Mouse (Mus musculus): ENCODE data around the gene Gm28374. TPM values are rescaled to one million over a fixed set of nuclear protein-coding genes. Genes with fewer than 3 reads are reported as not detected.

The Gm28374 gene
- polyA plus RNA-seq, 1 experiment from 2014 or later = 2.1 TPM

- WGBS = under 1% methylated on average over 63 of the region's 63 CpGs
- peak within 1 kb of the TSS; percentile 80 for H3K4me2 ChIP-seq (ENCODE audit: low read depth, severe bottlenecking)
Observed at GRCm38 (mm10) chr19:6057313-6058096, 24.6 kb downstream of the Gm28374 start, which contains the start of the genes Mrpl49 and Fau. Gene Mrpl49 (minus strand): TSS chr19:6057785. Gene Fau (plus strand): TSS chr19:6057844.

GRCm38 (mm10) chr19:6056696-6057095 lies 25.4 kb downstream of the Gm28374 start:
- Histone ChIP-seq H3K4me1 (ENCODE audit: control insufficient read depth, insufficient read depth, low read length) (peaks cover 5% of the 10 kb centered on the region; the same call in 1 of the 2 replicates), H3K36me3 (ENCODE audit: control insufficient read depth, insufficient read depth, low read length) (peaks cover 11% of the 10 kb centered on the region; the same call in 1 of the 2 replicates), H3K9ac (ENCODE audit: low read length) (peak overlapping the region; percentile 70), H3K4me3 (ENCODE audit: low read depth, low read length) (peak overlapping the region; percentile 83), H3K27me3 (ENCODE audit: control insufficient read depth, insufficient read depth, low read length) (no peaks in the 10 kb centered on the region), H3K27ac (replicated peaks; ENCODE audit: low read depth, low read length) (no peak overlapping the region), H3K4me2 (ENCODE audit: low read depth, severe bottlenecking) (peak overlapping the region; percentile 80), H3K9me3 (ENCODE audit: control insufficient read depth, low read length) (no peaks in the 10 kb centered on the region)
- 69% methylated on average over 4 of the region's 4 CpGs for WGBS
- DNase-seq (ENCODE audit: low spot score) = no peak
- no peak for ATAC-seq (ENCODE audit: insufficient number of reproducible peaks, low FRiP score, low TSS enrichment, low read depth)

More at GRCm38 (mm10) chr19:6057313-6058096, 24.6 kb downstream of the Gm28374 start, which contains the start of the genes Mrpl49 and Fau:
- no peaks in the 10 kb centered on the region for H3K9me3 ChIP-seq (ENCODE audit: control insufficient read depth, low read length)
- H3K36me3 ChIP-seq (ENCODE audit: control insufficient read depth, insufficient read depth, low read length) = peaks cover 11% of the 10 kb centered on the region; the same call in 1 of the 2 replicates
- peak within 1 kb of the TSS; percentile 45; the same call in 1 of the 2 replicates for H3K27ac ChIP-seq (replicated peaks; ENCODE audit: low read depth, low read length)
- H3K4me1 ChIP-seq (ENCODE audit: control insufficient read depth, insufficient read depth, low read length) = peaks cover 13% of the 10 kb centered on the region
- peak within 1 kb of the TSS; percentile 85 for H3K9ac ChIP-seq (ENCODE audit: low read length)
- ATAC-seq (ENCODE audit: insufficient number of reproducible peaks, low FRiP score, low TSS enrichment, low read depth) = peak; percentile 83
- no peaks in the 10 kb centered on the region for H3K27me3 ChIP-seq (ENCODE audit: control insufficient read depth, insufficient read depth, low read length)
- peak within 1 kb of the TSS; percentile 83 for H3K4me3 ChIP-seq (ENCODE audit: low read depth, low read length)
- peak; percentile 99 for DNase-seq (ENCODE audit: low spot score)

GRCm38 (mm10) chr19:6054296-6054695 lies 27.8 kb downstream of the Gm28374 start:
- no peak overlapping the region for H3K9ac ChIP-seq (ENCODE audit: low read length)
- 94% methylated on average over 5 of the region's 5 CpGs for WGBS
- no peak overlapping the region for H3K4me3 ChIP-seq (ENCODE audit: low read depth, low read length)
- no peaks in the 10 kb centered on the region for H3K9me3 ChIP-seq (ENCODE audit: control insufficient read depth, low read length)
- H3K27me3 ChIP-seq (ENCODE audit: control insufficient read depth, insufficient read depth, low read length) = no peaks in the 10 kb centered on the region
- H3K4me2 ChIP-seq (ENCODE audit: low read depth, severe bottlenecking) = no peak overlapping the region
- H3K4me1 ChIP-seq (ENCODE audit: control insufficient read depth, insufficient read depth, low read length) = peaks cover 5% of the 10 kb centered on the region; the same call in 1 of the 2 replicates
- peaks cover 30% of the 10 kb centered on the region for H3K36me3 ChIP-seq (ENCODE audit: control insufficient read depth, insufficient read depth, low read length)
- no peak overlapping the region for H3K27ac ChIP-seq (replicated peaks; ENCODE audit: low read depth, low read length)
- DNase-seq (ENCODE audit: low spot score) (no peak), ATAC-seq (ENCODE audit: insufficient number of reproducible peaks, low FRiP score, low TSS enrichment, low read depth) (no peak)

GRCm38 (mm10) chr19:6052516-6052915 lies 29.5 kb downstream of the Gm28374 start:
- 91% methylated on average over 7 of the region's 7 CpGs for WGBS
- Histone ChIP-seq H3K36me3 (ENCODE audit: control insufficient read depth, insufficient read depth, low read length) (peaks cover 32% of the 10 kb centered on the region), H3K27me3 (ENCODE audit: control insufficient read depth, insufficient read depth, low read length) (no peaks in the 10 kb centered on the region), H3K4me3 (ENCODE audit: low read depth, low read length) (no peak overlapping the region), H3K4me1 (ENCODE audit: control insufficient read depth, insufficient read depth, low read length) (peaks cover 9% of the 10 kb centered on the region), H3K4me2 (ENCODE audit: low read depth, severe bottlenecking) (no peak overlapping the region), H3K9ac (ENCODE audit: low read length) (no peak overlapping the region), H3K27ac (replicated peaks; ENCODE audit: low read depth, low read length) (no peak overlapping the region), H3K9me3 (ENCODE audit: control insufficient read depth, low read length) (no peaks in the 10 kb centered on the region)
- ATAC-seq (ENCODE audit: insufficient number of reproducible peaks, low FRiP score, low TSS enrichment, low read depth) = no peak
- DNase-seq (ENCODE audit: low spot score) = no peak

GRCm38 (mm10) chr19:6048681-6049410 lies 33.2 kb downstream of the Gm28374 start:
- H3K4me2 ChIP-seq (ENCODE audit: low read depth, severe bottlenecking) = no peak overlapping the region
- H3K9ac ChIP-seq (ENCODE audit: low read length) = no peak overlapping the region
- WGBS = 86% methylated on average over 11 of the region's 11 CpGs
- ATAC-seq (ENCODE audit: insufficient number of reproducible peaks, low FRiP score, low TSS enrichment, low read depth) = no peak
- no peak overlapping the region for H3K27ac ChIP-seq (replicated peaks; ENCODE audit: low read depth, low read length)
- DNase-seq (ENCODE audit: low spot score) = no peak
- no peaks in the 10 kb centered on the region for H3K9me3 ChIP-seq (ENCODE audit: control insufficient read depth, low read length)
- H3K36me3 ChIP-seq (ENCODE audit: control insufficient read depth, insufficient read depth, low read length) = peaks cover 30% of the 10 kb centered on the region
- H3K27me3 ChIP-seq (ENCODE audit: control insufficient read depth, insufficient read depth, low read length) = no peaks in the 10 kb centered on the region
- peaks cover 8% of the 10 kb centered on the region for H3K4me1 ChIP-seq (ENCODE audit: control insufficient read depth, insufficient read depth, low read length)
- no peak overlapping the region for H3K4me3 ChIP-seq (ENCODE audit: low read depth, low read length)

GRCm38 (mm10) chr19:6047899-6048166 lies 34.2 kb downstream of the Gm28374 start:
- Histone ChIP-seq H3K4me3 (ENCODE audit: low read depth, low read length) (peak overlapping the region; percentile 93), H3K27ac (replicated peaks; ENCODE audit: low read depth, low read length) (no peak overlapping the region), H3K27me3 (ENCODE audit: control insufficient read depth, insufficient read depth, low read length) (no peaks in the 10 kb centered on the region), H3K9me3 (ENCODE audit: control insufficient read depth, low read length) (no peaks in the 10 kb centered on the region), H3K36me3 (ENCODE audit: control insufficient read depth, insufficient read depth, low read length) (peaks cover 25% of the 10 kb centered on the region), H3K4me1 (ENCODE audit: control insufficient read depth, insufficient read depth, low read length) (peaks cover 8% of the 10 kb centered on the region), H3K9ac (ENCODE audit: low read length) (peak overlapping the region; percentile 92; the same call in 1 of the 2 replicates), H3K4me2 (ENCODE audit: low read depth, severe bottlenecking) (peak overlapping the region; percentile 96)
- no peak for DNase-seq (ENCODE audit: low spot score)
- ATAC-seq (ENCODE audit: insufficient number of reproducible peaks, low FRiP score, low TSS enrichment, low read depth) = no peak
- WGBS = 92% methylated on average over 8 of the region's 8 CpGs

GRCm38 (mm10) chr19:6047154-6047898 lies 34.7 kb downstream of the Gm28374 start:
- 2% methylated on average over 44 of the region's 44 CpGs for WGBS
- Histone ChIP-seq H3K4me1 (ENCODE audit: control insufficient read depth, insufficient read depth, low read length) (peaks cover 8% of the 10 kb centered on the region), H3K27ac (replicated peaks; ENCODE audit: low read depth, low read length) (peak overlapping the region; percentile 97), H3K9ac (ENCODE audit: low read length) (peak overlapping the region; percentile 92), H3K4me3 (ENCODE audit: low read depth, low read length) (peak overlapping the region; percentile 93), H3K4me2 (ENCODE audit: low read depth, severe bottlenecking) (peak overlapping the region; percentile 96), H3K9me3 (ENCODE audit: control insufficient read depth, low read length) (no peaks in the 10 kb centered on the region), H3K27me3 (ENCODE audit: control insufficient read depth, insufficient read depth, low read length) (no peaks in the 10 kb centered on the region), H3K36me3 (ENCODE audit: control insufficient read depth, insufficient read depth, low read length) (peaks cover 24% of the 10 kb centered on the region)
- ATAC-seq (ENCODE audit: insufficient number of reproducible peaks, low FRiP score, low TSS enrichment, low read depth) (peak; percentile 13; the same call in 1 of the 2 replicates), DNase-seq (ENCODE audit: low spot score) (no peak)
